Mouse (Mus musculus): Measurements from ENCODE around the gene Lsr. TPM values are rescaled to one million over a fixed set of nuclear protein-coding genes. Genes with fewer than 3 reads are reported as not detected.

Gene Lsr
- polyA plus RNA-seq, 1 experiment, result 7.5 TPM

- Histone ChIP-seq H3K4me3 (ENCODE audit: extremely low read depth, insufficient read depth, insufficient read length) (peak overlapping the region; percentile 98), H3K36me3 (ENCODE audit: control insufficient read depth, insufficient read depth, low read length) (peaks cover 18% of the 10 kb centered on the region), H3K27ac (ENCODE audit: insufficient read depth, low read length) (peak overlapping the region; percentile 100), H3K4me1 (ENCODE audit: control insufficient read depth, insufficient read depth, insufficient read length) (peaks cover 9% of the 10 kb centered on the region), H3K27me3 (ENCODE audit: control insufficient read depth, insufficient read depth, low read length) (no peaks in the 10 kb centered on the region)
- TF ChIP-seq CTCF (IDR thresholded peaks at IDR 0.05; ENCODE audit: extremely low read depth, insufficient read depth, insufficient read length, insufficient replicate concordance), result no peak
- TF ChIP-seq POLR2A (IDR thresholded peaks at IDR 0.05; ENCODE audit: low read depth, low read length), result peak; percentile 55; the same call in 1 of the 2 replicates
- peak; percentile 84 to 87 for DNase-seq (ENCODE audit: low read depth in 1 of 2, low spot score in 2 of 2)
- under 1% methylated on average over 43 of the region's 43 CpGs for WGBS
Observed at GRCm38 (mm10) chr7:30957367-30957783, 15.9 kb downstream of the Lsr start.

- Histone ChIP-seq H3K4me3 (ENCODE audit: extremely low read depth, insufficient read depth, insufficient read length) (peak within 1 kb of the TSS; percentile 98), H3K4me1 (ENCODE audit: control insufficient read depth, insufficient read depth, insufficient read length) (peaks cover 9% of the 10 kb centered on the region), H3K27me3 (ENCODE audit: control insufficient read depth, insufficient read depth, low read length) (no peaks in the 10 kb centered on the region), H3K27ac (ENCODE audit: insufficient read depth, low read length) (peak within 1 kb of the TSS; percentile 100), H3K36me3 (ENCODE audit: control insufficient read depth, insufficient read depth, low read length) (peaks cover 18% of the 10 kb centered on the region)
- under 1% methylated on average over 52 of the region's 82 CpGs for WGBS
- peak; percentile 54 to 77 for DNase-seq (ENCODE audit: low read depth in 1 of 2, low spot score in 2 of 2)
- TF ChIP-seq POLR2A (IDR thresholded peaks at IDR 0.05; ENCODE audit: low read depth, low read length), result no peak
- TF ChIP-seq CTCF (IDR thresholded peaks at IDR 0.05; ENCODE audit: extremely low read depth, insufficient read depth, insufficient read length, insufficient replicate concordance), result no peak
Observed at GRCm38 (mm10) chr7:30956756-30957366, 16.4 kb downstream of the Lsr start, which contains the start of gene Usf2. TSS of gene Usf2 (minus strand) at chr7:30956803.

GRCm38 (mm10) chr7:30956357-30956751, 16.9 kb downstream of the Lsr start:
- DNase-seq (ENCODE audit: low read depth in 1 of 2, low spot score in 2 of 2), result peak in 1 of 2 experiments; percentile 34
- Histone ChIP-seq H3K4me3 (ENCODE audit: extremely low read depth, insufficient read depth, insufficient read length) (peak overlapping the region; percentile 98), H3K36me3 (ENCODE audit: control insufficient read depth, insufficient read depth, low read length) (peaks cover 18% of the 10 kb centered on the region), H3K27me3 (ENCODE audit: control insufficient read depth, insufficient read depth, low read length) (no peaks in the 10 kb centered on the region), H3K4me1 (ENCODE audit: control insufficient read depth, insufficient read depth, insufficient read length) (peaks cover 9% of the 10 kb centered on the region), H3K27ac (ENCODE audit: insufficient read depth, low read length) (peak overlapping the region; percentile 89)
- WGBS, result 2% methylated on average over 41 of the region's 49 CpGs
- no peak for TF ChIP-seq POLR2A (IDR thresholded peaks at IDR 0.05; ENCODE audit: low read depth, low read length)
- TF ChIP-seq CTCF (IDR thresholded peaks at IDR 0.05; ENCODE audit: extremely low read depth, insufficient read depth, insufficient read length, insufficient replicate concordance), result no peak

- TF ChIP-seq CTCF (IDR thresholded peaks at IDR 0.05; ENCODE audit: extremely low read depth, insufficient read depth, insufficient read length, insufficient replicate concordance) (peak; percentile 54; the same call in 1 of the 2 replicates), POLR2A (IDR thresholded peaks at IDR 0.05; ENCODE audit: low read depth, low read length) (peak; percentile 7; the same call in 1 of the 2 replicates)
- under 1% methylated on average over 64 of the region's 64 CpGs for whole genome bisulfite sequencing
- H3K36me3 ChIP-seq (ENCODE audit: control insufficient read depth, insufficient read depth, low read length), result peaks cover 22% of the 10 kb centered on the region
- DNase-seq (ENCODE audit: low read depth in 1 of 2, low spot score in 2 of 2), result peak; percentile 48 to 71
- H3K4me1 ChIP-seq (ENCODE audit: control insufficient read depth, insufficient read depth, insufficient read length), result peaks cover 9% of the 10 kb centered on the region
- H3K27ac ChIP-seq (ENCODE audit: insufficient read depth, low read length), result peak overlapping the region; percentile 89
- no peaks in the 10 kb centered on the region for H3K27me3 ChIP-seq (ENCODE audit: control insufficient read depth, insufficient read depth, low read length)
- H3K4me3 ChIP-seq (ENCODE audit: extremely low read depth, insufficient read depth, insufficient read length), result peak overlapping the region; percentile 98
Observed at GRCm38 (mm10) chr7:30955584-30956356, 17.5 kb downstream of the Lsr start.

GRCm38 (mm10) chr7:30954971-30955520, 18.2 kb downstream of the Lsr start:
- WGBS, result 90% methylated on average over 12 of the region's 12 CpGs

GRCm38 (mm10) chr7:30954036-30954435, 19.2 kb downstream of the Lsr start:
- DNase-seq (ENCODE audit: low read depth in 1 of 2, low spot score in 2 of 2), result no peak
- no peak for TF ChIP-seq POLR2A (IDR thresholded peaks at IDR 0.05; ENCODE audit: low read depth, low read length)
- no peak for TF ChIP-seq CTCF (IDR thresholded peaks at IDR 0.05; ENCODE audit: extremely low read depth, insufficient read depth, insufficient read length, insufficient replicate concordance)
- Histone ChIP-seq H3K4me3 (ENCODE audit: extremely low read depth, insufficient read depth, insufficient read length) (no peak overlapping the region), H3K27ac (ENCODE audit: insufficient read depth, low read length) (no peak overlapping the region), H3K4me1 (ENCODE audit: control insufficient read depth, insufficient read depth, insufficient read length) (peaks cover 9% of the 10 kb centered on the region), H3K36me3 (ENCODE audit: control insufficient read depth, insufficient read depth, low read length) (peaks cover 28% of the 10 kb centered on the region), H3K27me3 (ENCODE audit: control insufficient read depth, insufficient read depth, low read length) (no peaks in the 10 kb centered on the region)
- WGBS, result 89% methylated on average over 3 of the region's 3 CpGs

More at GRCm38 (mm10) chr7:30954971-30955520, 18.2 kb downstream of the Lsr start:
- Histone ChIP-seq H3K27ac (ENCODE audit: insufficient read depth, low read length) (no peak overlapping the region), H3K4me3 (ENCODE audit: extremely low read depth, insufficient read depth, insufficient read length) (no peak overlapping the region; the same call in 1 of the 2 replicates), H3K36me3 (ENCODE audit: control insufficient read depth, insufficient read depth, low read length) (peaks cover 23% of the 10 kb centered on the region), H3K27me3 (ENCODE audit: control insufficient read depth, insufficient read depth, low read length) (no peaks in the 10 kb centered on the region), H3K4me1 (ENCODE audit: control insufficient read depth, insufficient read depth, insufficient read length) (peaks cover 9% of the 10 kb centered on the region)
- no peak for DNase-seq (ENCODE audit: low read depth in 1 of 2, low spot score in 2 of 2)
- TF ChIP-seq POLR2A (IDR thresholded peaks at IDR 0.05; ENCODE audit: low read depth, low read length) (no peak), CTCF (IDR thresholded peaks at IDR 0.05; ENCODE audit: extremely low read depth, insufficient read depth, insufficient read length, insufficient replicate concordance) (no peak)
